Mouse (Mus musculus) myocyte (in vitro differentiated cells): ENCODE data around the gene Orai2. TPM values are rescaled to one million over a fixed set of nuclear protein-coding genes. Genes with fewer than 3 reads are reported as not detected.
A peak's percentile ranks its signal among the peaks of the same experiment; 100 is the strongest.
"Not testable (repeated sequence)": the region's sequence is repeated elsewhere in the genome, so short reads cannot be mapped to it uniquely, and the experiment has no call there.

Experiments used
- H3K27me3 ChIP-seq: one replicate; pipeline ENCODE4 v1.6.1; 2011; ENCODE audit not compliant: control insufficient read depth, insufficient read depth, insufficient read length
- H3K36me3 ChIP-seq: one replicate; pipeline ENCODE4 v1.6.1; 2011; ENCODE audit not compliant: control insufficient read depth, insufficient read depth
- H3K4me2 ChIP-seq: one replicate; pipeline ENCODE4 v1.6.1; 2011; ENCODE audit warnings: low read depth, control low read depth
- H3K4me3 ChIP-seq: one replicate; pipeline ENCODE4 v1.5.1; 2011; ENCODE audit warnings: mild to moderate bottlenecking, control low read depth, moderate library complexity
- H3K79me2 ChIP-seq: one replicate; pipeline ENCODE4 v1.6.1; 2011; ENCODE audit not compliant: control insufficient read depth, insufficient read depth
- H3ac ChIP-seq: one replicate; pipeline ENCODE4 v1.6.1; 2011; ENCODE audit not compliant: control insufficient read depth, insufficient read length
- CEBPB ChIP-seq: IDR thresholded peaks from 2 replicates; pipeline ENCODE4 v1.6.1; 2011; ENCODE audit warnings: mild to moderate bottlenecking, moderate library complexity; ENCODE audit not compliant: poor library complexity, insufficient read depth, severe bottlenecking
- E2F4 ChIP-seq: IDR thresholded peaks from one replicate; pipeline ENCODE4 v1.6.1; 2011; ENCODE audit warnings: mild to moderate bottlenecking, control low read depth, moderate library complexity; ENCODE audit not compliant: insufficient read depth
- MAX ChIP-seq: IDR thresholded peaks from one replicate; pipeline ENCODE4 v1.6.1; 2011; ENCODE audit warnings: low read depth, mild to moderate bottlenecking, control low read depth
- MYOD1 ChIP-seq, 3 experiments: IDR thresholded peaks; one replicate each; pipeline ENCODE4 v1.6.1; 2011; ENCODE audit warnings: control low read depth in 2 of 3, low read depth in 2 of 3, mild to moderate bottlenecking in 2 of 3, moderate library complexity in 1 of 3; ENCODE audit not compliant: insufficient read length in 2 of 3, control insufficient read depth in 1 of 3
- MYOG ChIP-seq, 3 experiments: IDR thresholded peaks; one replicate each; pipeline ENCODE4 v1.6.1; 2011; ENCODE audit warnings: control low read depth in 2 of 3, low read depth in 2 of 3, mild to moderate bottlenecking in 2 of 3; ENCODE audit not compliant: insufficient read length in 2 of 3, control insufficient read depth in 1 of 3, insufficient read depth in 1 of 3
- POLR2A ChIP-seq: IDR thresholded peaks from one replicate; pipeline ENCODE4 v1.6.1; 2011; ENCODE audit warnings: low read depth, mild to moderate bottlenecking, control low read depth, moderate library complexity; ENCODE audit not compliant: insufficient read length
- POLR2AphosphoS2 ChIP-seq: IDR thresholded peaks from one replicate; pipeline ENCODE4 v1.6.1; 2011; ENCODE audit warnings: low read depth, control low read depth; ENCODE audit not compliant: insufficient read length
- REST ChIP-seq: IDR thresholded peaks from one replicate; pipeline ENCODE4 v1.6.1; 2011; ENCODE audit warnings: mild to moderate bottlenecking, control low read depth, moderate library complexity; ENCODE audit not compliant: insufficient read depth, insufficient read length
- SRF ChIP-seq: IDR thresholded peaks from one replicate; pipeline ENCODE4 v1.6.1; 2011; ENCODE audit warnings: low read depth; ENCODE audit not compliant: control insufficient read depth, insufficient read length
- TCF12 ChIP-seq: IDR thresholded peaks from one replicate; pipeline ENCODE4 v1.6.1; 2011; ENCODE audit warnings: mild to moderate bottlenecking, control low read depth; ENCODE audit not compliant: poor library complexity, insufficient read depth, severe bottlenecking
- TCF3 ChIP-seq: IDR thresholded peaks from one replicate; pipeline ENCODE4 v1.6.1; 2011; ENCODE audit warnings: low read depth, control low read depth; ENCODE audit not compliant: insufficient read length
- USF1 ChIP-seq: IDR thresholded peaks from one replicate; pipeline ENCODE4 v1.6.1; 2011; ENCODE audit warnings: low read depth, mild to moderate bottlenecking, control low read depth, moderate library complexity
- polyA plus RNA-seq: library from polyadenylated mRNA; unstranded; fragments of >200 nt; fragmentation: generic; extraction: Trizol; gene quantifications from one replicate; pipeline ENCODE4 v1.2.1, GENCODE M21; 2012; ENCODE audit warnings: missing spikeins

Gene Orai2
- polyA plus RNA-seq, 1 experiment = 18.2 TPM

- TF ChIP-seq CEBPB (no peak), SRF (no peak), REST (no peak), TCF12 (no peak), USF1 (no peak), E2F4 (no peak), MAX (no peak), TCF3 (no peak), MYOD1 (IDR thresholded peaks at IDR 0.05; ENCODE audit: control insufficient read depth in 1 of 3, insufficient read length in 2 of 3, low read depth in 2 of 3) (peak in 1 of 3 experiments; percentile 32), MYOG (IDR thresholded peaks at IDR 0.05; ENCODE audit: control insufficient read depth in 1 of 3, insufficient read depth in 1 of 3, insufficient read length in 2 of 3, low read depth in 2 of 3) (peak in 1 of 3 experiments; percentile 35), POLR2A (peak; percentile 88), POLR2AphosphoS2 (peak; percentile 91)
- no peaks in the 10 kb centered on the region for H3K36me3 ChIP-seq
- no peaks in the 10 kb centered on the region for H3K27me3 ChIP-seq
- peaks cover 29% of the 10 kb centered on the region for H3K79me2 ChIP-seq
- peak within 1 kb of the TSS; percentile 97 for H3K4me2 ChIP-seq
- peak within 1 kb of the TSS; percentile 14 for H3ac ChIP-seq
- H3K4me3 ChIP-seq = peak within 1 kb of the TSS; percentile 68
Measured at GRCm38 (mm10) chr5:136115891-136116783, 54.4 kb downstream of the Orai2 start, which contains the start of gene Polr2j. TSS of gene Polr2j (plus strand) at chr5:136116631.

DNA sequence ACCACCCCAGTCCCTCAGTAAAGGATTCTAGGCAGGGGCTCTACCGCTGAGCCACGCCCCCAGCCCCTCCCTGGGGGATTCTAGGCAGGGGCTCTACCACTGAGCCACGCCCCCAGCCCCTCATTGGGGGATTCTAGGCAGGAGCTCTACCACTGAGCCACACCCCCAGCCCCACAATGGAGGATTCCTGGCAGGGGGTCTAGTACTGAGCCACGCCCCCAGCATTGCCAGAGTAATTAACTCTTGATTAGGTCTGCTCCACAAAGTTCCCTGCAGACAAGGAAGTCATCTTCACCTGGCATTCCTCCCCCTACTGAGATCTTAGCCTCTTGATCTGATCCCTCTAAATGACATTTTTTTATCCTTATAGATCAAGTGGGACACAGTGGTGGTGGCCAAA, 57.0 kb downstream of the Orai2 start:
- not testable (repeated sequence) for H3K4me2 ChIP-seq, H3K36me3 ChIP-seq, H3ac ChIP-seq, H3K27me3 ChIP-seq, H3K4me3 ChIP-seq
- H3K79me2 ChIP-seq = peaks cover 19% of the 10 kb centered on the region

- Histone ChIP-seq H3K36me3 (peaks cover 5% of the 10 kb centered on the region), H3ac (no peak overlapping the region), H3K4me3 (no peak overlapping the region), H3K27me3 (no peaks in the 10 kb centered on the region), H3K79me2 (no peaks in the 10 kb centered on the region), H3K4me2 (no peak overlapping the region)
- TF ChIP-seq POLR2AphosphoS2 (no peak), TCF3 (no peak), REST (no peak), SRF (no peak), TCF12 (no peak)
Measured at GRCm38 (mm10) chr5:136109042-136109441, 61.5 kb downstream of the Orai2 start.

GRCm38 (mm10) chr5:136108486-136108885, 62.0 kb downstream of the Orai2 start:
- Histone ChIP-seq H3K27me3 (no peaks in the 10 kb centered on the region), H3K79me2 (no peaks in the 10 kb centered on the region), H3K4me3 (no peak overlapping the region), H3ac (no peak overlapping the region), H3K4me2 (no peak overlapping the region), H3K36me3 (peaks cover 10% of the 10 kb centered on the region)
- TF ChIP-seq CEBPB (no peak), USF1 (no peak), MAX (no peak), TCF12 (no peak), POLR2AphosphoS2 (no peak), TCF3 (no peak), E2F4 (no peak), MYOD1 (IDR thresholded peaks at IDR 0.05; ENCODE audit: control insufficient read depth in 1 of 3, insufficient read length in 2 of 3, low read depth in 2 of 3) (no peak), MYOG (IDR thresholded peaks at IDR 0.05; ENCODE audit: control insufficient read depth in 1 of 3, insufficient read depth in 1 of 3, insufficient read length in 2 of 3, low read depth in 2 of 3) (no peak), REST (no peak), POLR2A (no peak), SRF (no peak)

GRCm38 (mm10) chr5:136104511-136104910, 66.0 kb downstream of the Orai2 start:
- Histone ChIP-seq H3ac (no peak overlapping the region), H3K4me2 (no peak overlapping the region), H3K36me3 (peaks cover 15% of the 10 kb centered on the region), H3K79me2 (no peaks in the 10 kb centered on the region), H3K27me3 (no peaks in the 10 kb centered on the region), H3K4me3 (no peak overlapping the region)
- no peak for TF ChIP-seq SRF
- TF ChIP-seq POLR2A = no peak
- TF ChIP-seq TCF12 = no peak
- no peak for TF ChIP-seq MYOG (IDR thresholded peaks at IDR 0.05; ENCODE audit: control insufficient read depth in 1 of 3, insufficient read depth in 1 of 3, insufficient read length in 2 of 3, low read depth in 2 of 3)
- no peak for TF ChIP-seq USF1
- TF ChIP-seq E2F4 = no peak
- TF ChIP-seq TCF3 = no peak
- no peak for TF ChIP-seq REST
- no peak for TF ChIP-seq MYOD1 (IDR thresholded peaks at IDR 0.05; ENCODE audit: control insufficient read depth in 1 of 3, insufficient read length in 2 of 3, low read depth in 2 of 3)
